Mouse (Mus musculus): Measurements from ENCODE around the gene Olfr885. TPM values are rescaled to one million over a fixed set of nuclear protein-coding genes. Genes with fewer than 3 reads are reported as not detected.

The Olfr885 gene
- not detected for polyA plus RNA-seq (2017; shearing (Covaris generic))

GRCm38 (mm10) chr9:38061022-38061421 is at the start of gene Olfr885:
Gene Olfr885, plus strand, starts transcription at chr9:38061322.

GRCm38 (mm10) chr9:38025508-38025907 is 35.6 kb upstream of the Olfr885 start, which contains the start of gene Olfr883:
Gene Olfr883, plus strand, starts transcription at chr9:38025808.

GRCm38 (mm10) chr9:38046255-38046654 is 14.9 kb upstream of the Olfr885 start, which contains the start of gene Olfr884:
Gene Olfr884, plus strand, starts transcription at chr9:38046555.

GRCm38 (mm10) chr9:38083772-38084171 is 22.6 kb downstream of the Olfr885 start, which contains the start of gene Olfr887:
Gene Olfr887, plus strand, starts transcription at chr9:38084072.

GRCm38 (mm10) chr9:38107828-38108227 is 46.7 kb downstream of the Olfr885 start, which contains the start of gene Olfr888:
Gene Olfr888, plus strand, starts transcription at chr9:38108128.

Other genes starting within 250 kb of the Olfr885 start
- not detected for gene Olfr877, start 207.1 kb upstream of the Olfr885 start, polyA plus RNA-seq (2017; shearing (Covaris generic))
- not detected for gene Olfr145, start 164.6 kb upstream of the Olfr885 start, polyA plus RNA-seq (2017; shearing (Covaris generic))
- gene Olfr878, start 143.5 kb upstream of the Olfr885 start, polyA plus RNA-seq (2017; shearing (Covaris generic)), result not detected
- gene Olfr881, start 69.5 kb upstream of the Olfr885 start, polyA plus RNA-seq (2017; shearing (Covaris generic)), result not detected
- not detected for gene Olfr883, start 35.5 kb upstream of the Olfr885 start, polyA plus RNA-seq (2017; shearing (Covaris generic))
- not detected for gene Olfr884, start 14.8 kb upstream of the Olfr885 start, polyA plus RNA-seq (2017; shearing (Covaris generic))
- gene Olfr887, start 22.8 kb downstream of the Olfr885 start, polyA plus RNA-seq (2017; shearing (Covaris generic)), result not detected
- not detected for gene Olfr888, start 46.8 kb downstream of the Olfr885 start, polyA plus RNA-seq (2017; shearing (Covaris generic))
- gene Olfr889, start 53.9 kb downstream of the Olfr885 start, polyA plus RNA-seq (2017; shearing (Covaris generic)), result 0.20 TPM
- not detected for gene Olfr890, start 81.2 kb downstream of the Olfr885 start, polyA plus RNA-seq (2017; shearing (Covaris generic))
- gene Olfr891, start 119.5 kb downstream of the Olfr885 start, polyA plus RNA-seq (2017; shearing (Covaris generic)), result not detected
- not detected for gene Olfr893, start 147.0 kb downstream of the Olfr885 start, polyA plus RNA-seq (2017; shearing (Covaris generic))
- not detected for gene Olfr894, start 156.7 kb downstream of the Olfr885 start, polyA plus RNA-seq (2017; shearing (Covaris generic))
- not detected for gene Olfr143, start 191.5 kb downstream of the Olfr885 start, polyA plus RNA-seq (2017; shearing (Covaris generic))
- gene Olfr895, start 206.5 kb downstream of the Olfr885 start, polyA plus RNA-seq (2017; shearing (Covaris generic)), result not detected
- not detected for gene Olfr896-ps1, start 229.8 kb downstream of the Olfr885 start, polyA plus RNA-seq (2017; shearing (Covaris generic))